Mouse (Mus musculus) thymus, adult 2 months (tissue): ENCODE data around the gene Ephb1. TPM values are rescaled to one million over a fixed set of nuclear protein-coding genes. Genes with fewer than 3 reads are reported as not detected.

Source experiments
- DNase-seq: peaks from one replicate; pipeline ENCODE4 v3.0.0; 2021
- H3K27ac ChIP-seq: fragments of 200-500 bp; 2 replicates; pipeline ENCODE4 v1.5.1; 2012; ENCODE audit warnings: low read length, control low read depth; ENCODE audit not compliant: control insufficient read depth, insufficient read depth
- H3K27me3 ChIP-seq: fragments of 200-500 bp; 2 replicates; pipeline ENCODE4 v1.6.1; 2012; ENCODE audit warnings: mild to moderate bottlenecking, low read length, moderate library complexity, mixed read lengths; ENCODE audit not compliant: control insufficient read depth, insufficient read depth
- H3K36me3 ChIP-seq: fragments of 200-500 bp; 2 replicates; pipeline ENCODE4 v1.6.1; 2012; ENCODE audit warnings: mild to moderate bottlenecking, low read length, moderate library complexity; ENCODE audit not compliant: control insufficient read depth, insufficient read depth
- H3K4me1 ChIP-seq: fragments of 200-500 bp; replicated peaks from 2 replicates; pipeline ENCODE4 v1.6.1; 2012; ENCODE audit warnings: low read length; ENCODE audit not compliant: control insufficient read depth, insufficient read depth
- H3K4me3 ChIP-seq: fragments of 200-500 bp; 2 replicates; pipeline ENCODE4 v1.5.1; 2012; ENCODE audit warnings: mild to moderate bottlenecking, low read length, control low read depth, moderate library complexity; ENCODE audit not compliant: control insufficient read depth, insufficient read depth
- CTCF ChIP-seq: fragments of 200-500 bp; IDR thresholded peaks from 2 replicates; pipeline ENCODE4 v1.5.1; 2012; ENCODE audit warnings: mild to moderate bottlenecking, control low read depth, low read length, moderate library complexity, borderline replicate concordance; ENCODE audit not compliant: control insufficient read depth, poor library complexity, insufficient read depth; ENCODE audit errors: extremely low read depth
- POLR2A ChIP-seq: fragments of 200-500 bp; IDR thresholded peaks from 2 replicates; pipeline ENCODE4 v1.6.1; 2012; ENCODE audit warnings: mild to moderate bottlenecking, low read length, control low read depth, moderate library complexity; ENCODE audit not compliant: control insufficient read depth, poor library complexity, insufficient read depth; ENCODE audit errors: extremely low read depth
- WGBS: fragments of 180-500 bp; shearing (Covaris S2); methylation state at CpG from one replicate; pipeline ENCODE4 v1.1.7; 2018; 5-methylcytosine and 5-hydroxymethylcytosine counted together
- polyA plus RNA-seq: library from polyadenylated mRNA; depleted of rRNA; stranded (reverse); fragments of >200 nt; gene quantifications from 2 replicates; pipeline ENCODE4 v1.2.3, GENCODE M21; 2012

The Ephb1 gene
- polyA plus RNA-seq, 1 experiment: 0.43 TPM

DNA sequence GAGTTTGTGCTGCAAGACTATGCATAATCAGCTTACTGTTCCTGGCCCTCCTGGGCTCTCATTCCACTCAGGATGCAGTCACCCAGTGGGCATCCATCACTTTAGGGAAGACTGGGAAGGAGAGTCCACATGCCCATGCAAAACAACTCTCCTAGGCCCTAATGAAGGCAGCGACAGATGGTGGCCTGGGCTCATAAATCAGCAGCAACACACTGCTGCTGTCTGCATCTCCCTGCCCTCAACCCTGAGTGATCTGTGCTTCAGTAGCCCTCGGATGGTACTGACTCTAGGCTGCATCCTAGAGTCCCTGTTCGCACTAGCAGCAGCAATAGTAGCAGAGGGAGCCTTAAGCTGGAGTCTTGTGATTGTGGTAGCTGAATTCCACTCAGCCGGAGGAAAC lies 114.3 kb downstream of the Ephb1 start:
- no peaks in the 10 kb centered on the region for H3K27me3 ChIP-seq
- no peak overlapping the region for H3K27ac ChIP-seq
- H3K36me3 ChIP-seq: no peaks in the 10 kb centered on the region
- DNase-seq: no peak
- no peak overlapping the region for H3K4me3 ChIP-seq
- TF ChIP-seq POLR2A: no peak
- TF ChIP-seq CTCF: no peak
- 63% methylated on average over 4 of the region's 4 CpGs for WGBS
- H3K4me1 ChIP-seq: no peaks in the 10 kb centered on the region

DNA sequence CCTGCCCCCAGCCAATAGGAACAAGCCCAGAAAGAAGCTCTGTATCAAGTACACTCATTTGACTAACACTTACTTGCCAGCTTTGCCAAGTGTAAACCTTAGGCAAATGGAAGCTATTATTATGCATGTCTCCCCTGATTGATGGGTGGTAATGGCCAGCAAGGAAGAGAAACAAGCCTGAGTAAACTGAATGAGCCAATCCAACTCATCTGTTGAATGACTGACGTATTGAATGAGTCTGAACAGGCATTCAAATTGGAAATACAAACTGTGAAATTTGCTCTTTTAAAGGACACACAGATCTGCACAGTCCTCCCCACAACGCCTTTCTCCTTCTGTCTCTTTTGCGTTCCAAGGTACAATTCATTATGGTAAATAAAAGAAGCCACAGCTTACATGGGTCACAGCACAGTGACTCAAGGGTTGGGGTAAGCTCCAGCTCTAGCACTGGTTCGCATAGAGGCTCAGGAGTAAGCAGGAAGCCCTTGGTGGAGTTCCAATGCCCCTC lies 119.0 kb downstream of the Ephb1 start:
- no peak overlapping the region for H3K27ac ChIP-seq
- WGBS: 86% methylated on average over 4 of the region's 4 CpGs
- TF ChIP-seq POLR2A (no peak), CTCF (no peak)
- no peaks in the 10 kb centered on the region for H3K36me3 ChIP-seq
- no peaks in the 10 kb centered on the region for H3K27me3 ChIP-seq
- H3K4me3 ChIP-seq: no peak overlapping the region
- no peaks in the 10 kb centered on the region for H3K4me1 ChIP-seq
- DNase-seq: no peak

DNA sequence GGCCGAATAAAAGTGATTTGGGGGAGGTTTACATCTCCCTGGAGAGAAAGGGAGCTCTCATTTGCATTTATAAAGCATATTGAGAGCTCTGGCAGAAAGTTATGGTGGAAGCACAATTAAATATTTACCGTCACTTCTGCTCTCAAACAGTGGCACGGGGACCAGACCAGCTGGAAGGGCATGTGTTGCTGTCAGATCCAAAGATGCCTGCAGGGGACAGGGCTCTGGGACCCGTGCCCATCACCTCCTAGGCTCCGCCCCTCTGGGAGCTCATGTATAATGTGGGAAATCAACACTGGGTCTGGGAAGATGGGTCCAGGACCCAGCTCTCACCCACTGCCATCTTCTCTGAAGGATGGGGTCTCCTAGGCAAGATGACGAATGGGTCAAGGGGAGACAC lies 123.2 kb downstream of the Ephb1 start:
- 81% methylated on average over 6 of the region's 6 CpGs for WGBS
- H3K36me3 ChIP-seq: no peaks in the 10 kb centered on the region
- TF ChIP-seq CTCF: no peak
- TF ChIP-seq POLR2A: no peak
- no peak overlapping the region for H3K4me3 ChIP-seq
- H3K4me1 ChIP-seq: no peaks in the 10 kb centered on the region
- H3K27ac ChIP-seq: no peak overlapping the region
- DNase-seq: no peak
- no peaks in the 10 kb centered on the region for H3K27me3 ChIP-seq

DNA sequence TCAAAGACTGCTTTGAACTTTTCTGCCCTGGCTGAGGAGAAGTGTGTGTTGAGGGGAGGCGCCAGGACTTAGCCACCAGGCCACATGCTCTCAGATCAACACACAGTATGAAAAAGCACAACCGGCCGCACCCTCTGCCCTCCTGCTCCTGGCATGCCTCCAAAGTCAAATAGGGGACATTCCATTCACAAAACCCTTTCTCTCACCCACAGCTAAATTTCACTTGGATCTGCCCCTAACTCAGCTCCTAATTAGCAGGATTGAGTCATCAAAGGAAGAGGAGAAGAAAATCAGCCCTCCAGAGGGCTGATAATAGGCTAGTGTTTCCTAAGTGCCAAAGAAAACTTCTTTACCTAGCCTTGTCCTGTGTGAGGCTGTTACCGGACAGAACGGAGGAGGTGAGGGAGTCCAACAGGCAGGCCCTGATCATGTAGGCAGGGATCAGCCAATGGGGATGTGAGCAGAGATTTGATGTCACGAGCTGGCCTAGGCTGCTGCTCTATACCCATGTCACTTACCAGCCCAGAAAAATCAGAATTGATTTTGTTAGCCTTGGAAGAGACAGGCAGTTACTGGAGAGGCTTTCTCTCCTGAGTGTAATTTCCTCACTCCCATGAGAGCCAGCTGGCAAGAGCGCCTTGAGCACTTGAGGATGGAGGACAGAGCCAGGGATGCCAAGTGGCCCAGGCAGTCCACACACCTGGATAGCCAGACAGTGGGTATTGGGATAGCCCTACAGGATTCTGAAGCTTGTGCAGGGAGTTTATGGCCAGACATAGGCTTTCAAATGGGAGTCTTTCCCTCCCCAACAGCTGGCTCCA lies 137.5 kb downstream of the Ephb1 start:
- no peak for DNase-seq
- 87% methylated on average over 7 of the region's 7 CpGs for WGBS

DNA sequence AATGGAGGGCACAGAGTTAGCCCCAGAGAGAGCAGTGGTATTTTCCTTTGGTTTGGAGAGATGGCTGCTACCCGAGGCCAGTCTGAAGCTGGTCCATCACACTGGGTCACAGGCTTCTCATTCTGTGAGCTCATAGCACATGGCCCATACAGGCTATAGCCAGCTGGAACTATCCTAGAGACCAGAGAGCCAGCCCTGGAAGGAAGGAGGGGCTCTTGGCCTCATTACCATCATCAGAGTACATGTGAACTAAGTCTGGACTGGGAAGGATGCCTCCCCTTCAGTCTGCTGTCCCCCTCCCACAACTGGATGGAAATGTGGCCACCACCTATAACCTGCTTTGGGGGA lies 142.5 kb downstream of the Ephb1 start:
- Histone ChIP-seq H3K4me1 (no peaks in the 10 kb centered on the region), H3K4me3 (no peak overlapping the region), H3K36me3 (no peaks in the 10 kb centered on the region), H3K27ac (no peak overlapping the region), H3K27me3 (no peaks in the 10 kb centered on the region)
- no peak for DNase-seq
- 69% methylated on average over 1 of the region's 1 CpGs for WGBS
- TF ChIP-seq POLR2A (no peak), CTCF (no peak)

More for the DNA sequence above, 137.5 kb downstream of the Ephb1 start:
- Histone ChIP-seq H3K27me3 (no peaks in the 10 kb centered on the region), H3K4me1 (no peaks in the 10 kb centered on the region), H3K4me3 (no peak overlapping the region), H3K27ac (no peak overlapping the region), H3K36me3 (no peaks in the 10 kb centered on the region)
- TF ChIP-seq CTCF (no peak), POLR2A (no peak)

DNA sequence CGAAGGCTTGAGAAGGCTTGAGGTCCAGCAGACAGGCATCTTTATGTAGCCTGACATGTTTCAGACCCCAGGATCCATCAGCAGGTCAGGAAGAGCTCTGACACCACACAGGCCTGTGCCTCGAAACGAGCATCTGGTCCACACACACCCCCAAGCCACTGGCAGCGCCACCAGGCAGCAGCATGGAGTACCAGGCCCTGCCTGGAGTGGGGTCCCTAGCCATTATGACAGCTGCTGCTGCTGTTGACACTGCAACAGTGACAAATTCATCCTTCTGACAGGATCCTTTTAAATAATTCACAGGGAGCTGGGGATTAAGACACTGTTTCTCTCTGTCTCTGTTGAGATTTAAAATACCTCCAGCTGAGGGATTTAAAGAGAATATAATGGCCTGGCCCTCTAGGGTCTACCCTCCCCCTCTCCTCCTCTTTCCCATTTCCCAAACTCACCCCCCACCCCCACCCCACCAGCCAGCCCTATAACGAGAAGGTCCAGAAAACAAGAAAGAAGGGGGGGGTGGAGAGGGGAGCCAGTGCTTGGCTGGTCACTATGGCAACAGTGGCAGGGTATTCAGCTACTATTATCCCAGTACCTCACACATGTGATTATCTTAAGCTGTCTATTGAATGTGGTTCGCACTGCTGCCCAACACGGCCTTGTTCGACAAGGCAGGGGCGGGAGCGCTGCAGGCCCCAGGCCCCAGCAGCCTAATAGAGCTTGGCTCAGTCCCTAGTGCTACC lies 143.0 kb downstream of the Ephb1 start:
- Histone ChIP-seq H3K4me1 (no peaks in the 10 kb centered on the region), H3K36me3 (no peaks in the 10 kb centered on the region), H3K27ac (no peak overlapping the region), H3K27me3 (no peaks in the 10 kb centered on the region), H3K4me3 (no peak overlapping the region)
- WGBS: 72% methylated on average over 10 of the region's 10 CpGs
- TF ChIP-seq CTCF (no peak), POLR2A (no peak)
- DNase-seq: no peak

DNA sequence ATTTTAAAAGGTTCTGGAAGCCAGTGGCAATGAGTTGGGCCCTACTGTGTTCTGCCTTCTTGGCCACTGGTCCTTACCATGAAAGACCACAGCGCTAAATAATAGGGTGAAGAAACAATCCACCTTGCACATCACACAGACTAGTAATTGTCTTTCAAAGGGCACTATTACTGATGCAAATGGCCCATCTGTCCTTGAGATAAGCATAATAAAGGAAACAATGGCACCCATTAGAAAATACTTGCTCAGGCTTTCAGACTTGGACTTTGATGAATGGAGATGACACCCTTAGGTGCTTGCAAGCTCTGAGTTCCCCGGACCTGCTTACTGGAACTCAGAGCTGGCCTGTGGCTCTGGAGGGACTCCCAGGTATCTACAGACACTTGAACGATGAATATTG lies 149.0 kb downstream of the Ephb1 start:
- 74% methylated on average over 3 of the region's 3 CpGs for WGBS
- H3K36me3 ChIP-seq: no peaks in the 10 kb centered on the region
- H3K27me3 ChIP-seq: no peaks in the 10 kb centered on the region
- TF ChIP-seq POLR2A (no peak), CTCF (no peak)
- no peak for DNase-seq
- H3K4me3 ChIP-seq: no peak overlapping the region
- H3K4me1 ChIP-seq: no peaks in the 10 kb centered on the region
- H3K27ac ChIP-seq: no peak overlapping the region
